10 mouse cellular contexts compared by ENCODE assay signal in the genomic region with DNA sequence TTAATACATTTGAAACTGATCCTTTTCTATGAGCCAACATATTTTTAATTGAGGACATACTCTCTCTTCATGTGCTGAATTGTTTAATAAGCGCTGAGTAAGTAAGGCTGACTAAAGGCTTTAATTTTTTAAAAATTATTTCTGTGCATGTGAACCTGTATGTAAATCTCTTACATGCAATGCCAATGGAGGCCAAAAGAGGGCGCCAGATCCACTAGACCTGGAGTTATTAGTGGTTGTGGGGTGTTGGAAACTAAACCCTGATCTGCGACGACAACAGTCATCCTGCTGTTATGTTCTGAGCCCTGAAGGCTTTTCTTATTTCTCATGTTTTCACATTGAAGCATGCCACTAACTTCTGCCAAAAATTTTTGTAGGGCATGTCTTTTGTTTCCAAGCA.
DNase-seq lines count a peak whose midpoint lies in the region; ATAC-seq and TF ChIP-seq lines count a peak whose summit lies in the region.
"Had no signal": no experiment of that assay in that cellular context is flagged by ENCODE, and none has a peak within 500 bp of the region (broad histone marks: within the 10 kb centered on the region; RNA-seq: fewer than 3 reads in every experiment).

No protein-coding gene starts in this region.

- no peak overlapping the region for H3K4me2 ChIP-seq in midbrain, embryonic 13.5 days (replicated peaks)
- H3K4me2 ChIP-seq: heart, embryonic 13.5 days had no signal

- intact Hi-C loops in left cerebral cortex, adult 2 months (cut with DNase I), result no loop called here

- H3K36me3 ChIP-seq in MEL (ENCODE audit: control insufficient read depth in 1 of 2, insufficient read depth in 2 of 2, low read length in 2 of 2), result no peaks in the 10 kb centered on the region
- no peaks in the 10 kb centered on the region for H3K36me3 ChIP-seq in midbrain, embryonic 13.5 days
- H3K36me3 ChIP-seq: heart, embryonic 13.5 days had no signal

- DNase-seq in embryo, embryonic 10.5 days (ENCODE audit: low spot score), result peak; percentile 41
- no peak for DNase-seq in embryo, embryonic 10 days (ENCODE audit: low spot score)
- no peak for DNase-seq in left cerebral cortex, adult 2 months (ENCODE audit: extremely low spot score in 1 of 2, low spot score in 2 of 2)
- no peak for DNase-seq in left cerebral cortex, adult 8-10 months (ENCODE audit: low spot score in 2 of 2)
- peak; percentile 26 for DNase-seq in MEL (ENCODE audit: low read depth, low spot score)
- peak; percentile 50 for DNase-seq in naive thymus-derived CD4-positive, alpha-beta T cell, adult 2 months (ENCODE audit: low read depth)
- DNase-seq in urinary bladder, postnatal 14 days (ENCODE audit: low spot score), result no peak

- no peaks in the 10 kb centered on the region for H3K27me3 ChIP-seq in MEL (ENCODE audit: control insufficient read depth in 1 of 2, insufficient read depth in 2 of 2, low read length in 2 of 2)
- H3K27me3 ChIP-seq in midbrain, embryonic 13.5 days, result no peaks in the 10 kb centered on the region
- H3K27me3 ChIP-seq: heart, embryonic 13.5 days; megakaryocyte, embryonic 14.5 days had no signal

- H3K27ac ChIP-seq in left cerebral cortex, adult 2 months, result no peak overlapping the region
- no peak overlapping the region for H3K27ac ChIP-seq in MEL (ENCODE audit: control insufficient read depth, low read depth, low read length)
- no peak overlapping the region for H3K27ac ChIP-seq in midbrain, embryonic 13.5 days
- H3K27ac ChIP-seq: heart, embryonic 13.5 days had no signal

- no peaks in the 10 kb centered on the region for H3K9me3 ChIP-seq in MEL (replicated peaks; ENCODE audit: insufficient read depth, low read length)
- H3K9me3 ChIP-seq in midbrain, embryonic 13.5 days, result no peaks in the 10 kb centered on the region
- H3K9me3 ChIP-seq: heart, embryonic 13.5 days; megakaryocyte, embryonic 14.5 days had no signal

- WGBS in midbrain, embryonic 13.5 days, result 63% methylated on average over 4 of the region's 4 CpGs

- no peaks in the 10 kb centered on the region for H3K79me2 ChIP-seq in MEL (ENCODE audit: control insufficient read depth, insufficient read depth, low read length, poor library complexity)

- H3K4me3 ChIP-seq in left cerebral cortex, adult 2 months, result no peak overlapping the region
- H3K4me3 ChIP-seq in MEL (ENCODE audit: control insufficient read depth in 1 of 2, insufficient read depth in 1 of 2, low read depth in 2 of 2, low read length in 2 of 2), result no peak overlapping the region
- no peak overlapping the region for H3K4me3 ChIP-seq in midbrain, embryonic 13.5 days (replicated peaks)
- H3K4me3 ChIP-seq: heart, embryonic 13.5 days; megakaryocyte, embryonic 14.5 days had no signal

- H3K9ac ChIP-seq in MEL (ENCODE audit: control insufficient read depth, low read depth, low read length, poor library complexity, severe bottlenecking), result no peak overlapping the region
- H3K9ac ChIP-seq in midbrain, embryonic 13.5 days (replicated peaks), result no peak overlapping the region
- H3K9ac ChIP-seq: heart, embryonic 13.5 days had no signal

- H3K4me1 ChIP-seq in MEL (ENCODE audit: control insufficient read depth in 1 of 2, insufficient read depth in 2 of 2, low read length in 2 of 2), result no peaks in the 10 kb centered on the region
- peaks cover 8% of the 10 kb centered on the region; the same call in 1 of the 2 replicates for H3K4me1 ChIP-seq in midbrain, embryonic 13.5 days (replicated peaks)
- H3K4me1 ChIP-seq: megakaryocyte, embryonic 14.5 days had no signal

- TF ChIP-seq POLR2A in MEL (IDR thresholded peaks at IDR 0.05; ENCODE audit: control insufficient read depth in 1 of 2, insufficient read depth in 1 of 2, low read depth in 1 of 2, low read length in 2 of 2, poor library complexity in 1 of 2), result no peak

- no peak for ATAC-seq in midbrain, embryonic 13.5 days

- peak; percentile 51 for TF ChIP-seq CTCF in left cerebral cortex, adult 2 months (IDR thresholded peaks at IDR 0.05)
- peak; percentile 28 to 58 (median 42); a peak in 5 of 6 replicates for TF ChIP-seq CTCF in MEL (IDR thresholded peaks at IDR 0.05 in 2 of 3, conservative IDR thresholded peaks at IDR 0.05 in 1 of 3; ENCODE audit: control insufficient read depth in 1 of 3, insufficient read depth in 1 of 3, low read depth in 2 of 3, low read length in 3 of 3, poor library complexity in 1 of 3, severe bottlenecking in 1 of 3)

- TF ChIP-seq EP300 in MEL (IDR thresholded peaks at IDR 0.05; ENCODE audit: low read depth in 1 of 2, low read length in 2 of 2), result no peak

- TF ChIP-seq RAD21 in MEL (IDR thresholded peaks at IDR 0.05; ENCODE audit: low read depth, low read length), result peak; percentile 7

TF ChIP-seq in MEL, 35 proteins besides CTCF, POLR2A, EP300 and RAD21:
- TF ChIP-seq NELFE (IDR thresholded peaks at IDR 0.05; ENCODE audit: low read depth, low read length) (no peak), SMC3 (IDR thresholded peaks at IDR 0.05; ENCODE audit: low read depth, low read length) (0 out of 2 replicates have a peak, but pooled peaks have one; percentile 15)

Comparison
In these comparisons a context has a peak if more than half of its experiments do, and no peak if none do; other contexts are left out.
1. DNase-seq: peak in embryo, embryonic 10.5 days (single experiment), MEL (single experiment) and naive thymus-derived CD4-positive, alpha-beta T cell, adult 2 months (single experiment); none in embryo, embryonic 10 days (single experiment), left cerebral cortex, adult 2 months (0 of 2), left cerebral cortex, adult 8-10 months (0 of 2) and urinary bladder, postnatal 14 days (single experiment).